Mouse (Mus musculus): ENCODE results near the gene Kctd12.

GRCm38 (mm10) chr14:102962019-102962418, 20.4 kb downstream of the Kctd12 start:
- no peak for TF ChIP-seq CTCF (IDR thresholded peaks at IDR 0.05; ENCODE audit: extremely low read depth, insufficient read length, insufficient replicate concordance, low read depth, low read length)
- no peak for TF ChIP-seq POLR2A (IDR thresholded peaks at IDR 0.05; ENCODE audit: low read depth, low read length)
